Mouse (Mus musculus) heart, adult 10 weeks (tissue): ENCODE data around the gene Krt27. TPM values are rescaled to one million over a fixed set of nuclear protein-coding genes. Genes with fewer than 3 reads are reported as not detected.

Experiments used
- polyA plus RNA-seq: library from polyadenylated mRNA; stranded (reverse); fragments of 350-450 nt; fragmentation: Illumina TruSeq; extraction: RNeasy Lipid Tissue Mini Kit (QIAGEN cat#74804); gene quantifications from one replicate; pipeline ENCODE4 v1.2.3, GENCODE M21; 2014; ENCODE audit warnings: low read depth, low replicate concordance

Krt27 gene
- polyA plus RNA-seq = not detected

GRCm38 (mm10) chr11:99351004-99351403 lies at the start of gene Krt27:
Gene Krt27 (minus strand): TSS chr11:99351104.

GRCm38 (mm10) chr11:99389264-99389663 lies 38.4 kb upstream of the Krt27 start, which contains the start of gene Krt10:
Gene Krt10 (minus strand): TSS chr11:99389364.

GRCm38 (mm10) chr11:99374803-99375202 lies 23.9 kb upstream of the Krt27 start, which contains the start of gene Krt28:
Gene Krt28 (minus strand): TSS chr11:99374903.

GRCm38 (mm10) chr11:99337866-99338265 lies 13.0 kb downstream of the Krt27 start, which contains the start of gene Krt26:
Gene Krt26 (minus strand): TSS chr11:99337966.

GRCm38 (mm10) chr11:99322851-99323250 lies 28.1 kb downstream of the Krt27 start, which contains the start of gene Krt25:
Gene Krt25 (minus strand): TSS chr11:99322951.

Other genes starting within 250 kb of the Krt27 start
- gene Ccr7, start 196.0 kb downstream of the Krt27 start, polyA plus RNA-seq = 0.52 TPM
- gene Smarce1, start 120.1 kb downstream of the Krt27 start, polyA plus RNA-seq = 75.9 TPM
- 20.8 TPM for gene Krt222, start 107.0 kb downstream of the Krt27 start, polyA plus RNA-seq
- not detected for gene Krt24, start 65.8 kb downstream of the Krt27 start, polyA plus RNA-seq
- not detected for gene Krt25, start 28.2 kb downstream of the Krt27 start, polyA plus RNA-seq
- not detected for gene Krt26, start 13.1 kb downstream of the Krt27 start, polyA plus RNA-seq
- not detected for gene Krt28, start 23.8 kb upstream of the Krt27 start, polyA plus RNA-seq
- gene Krt10, start 38.3 kb upstream of the Krt27 start, polyA plus RNA-seq = 4.5 TPM
- not detected for gene Krt12, start 71.2 kb upstream of the Krt27 start, polyA plus RNA-seq
- 0.31 TPM for gene Krt20, start 87.0 kb upstream of the Krt27 start, polyA plus RNA-seq
- not detected for gene Krt23, start 142.0 kb upstream of the Krt27 start, polyA plus RNA-seq
- not detected for gene Krt39, start 170.2 kb upstream of the Krt27 start, polyA plus RNA-seq
- not detected for gene Krt40, start 192.1 kb upstream of the Krt27 start, polyA plus RNA-seq
- gene Krtap3-3, start 199.8 kb upstream of the Krt27 start, polyA plus RNA-seq = not detected
- gene Krtap3-2, start 205.7 kb upstream of the Krt27 start, polyA plus RNA-seq = not detected
- not detected for gene Gm11939, start 208.4 kb upstream of the Krt27 start, polyA plus RNA-seq
- gene Krtap3-1, start 215.5 kb upstream of the Krt27 start, polyA plus RNA-seq = not detected
- not detected for gene Krtap1-5, start 229.9 kb upstream of the Krt27 start, polyA plus RNA-seq
- not detected for gene Krtap1-4, start 232.6 kb upstream of the Krt27 start, polyA plus RNA-seq
- not detected for gene Krtap1-3, start 240.2 kb upstream of the Krt27 start, polyA plus RNA-seq
- not detected for gene Krtap9-3, start 247.0 kb upstream of the Krt27 start, polyA plus RNA-seq